Mouse (Mus musculus) lung, adult 18-20 months (tissue): Measurements from ENCODE around the gene Klb.

Experiments
- DNase-seq, 2 experiments: peaks; one replicate each; pipeline ENCODE4 v3.0.0; 2022; ENCODE audit warnings: mixed read lengths in 2 of 2

Klb gene

GRCm38 (mm10) chr5:65385704-65386103, 37.6 kb downstream of the Klb start:
- DNase-seq: no peak

- DNase-seq: no peak
These were observed 39.1 kb downstream of the Klb start for GRCm38 (mm10) chr5:65387008-65387867.

GRCm38 (mm10) chr5:65390648-65391644, 42.8 kb downstream of the Klb start, which contains the start of the genes Rpl9 and Lias:
Rpl9 (minus strand) TSS chr5:65391444.
Lias (plus strand) TSS chr5:65391497.
- DNase-seq: peak; percentile 98 to 99

- DNase-seq: no peak
These were observed 43.6 kb downstream of the Klb start for GRCm38 (mm10) chr5:65391753-65392152.

- no peak for DNase-seq
These were observed 46.3 kb downstream of the Klb start for GRCm38 (mm10) chr5:65394425-65394824.

GRCm38 (mm10) chr5:65401251-65401994, 53.3 kb downstream of the Klb start:
- peak; percentile 78 to 89 for DNase-seq

GRCm38 (mm10) chr5:65407989-65408388, 59.9 kb downstream of the Klb start:
- DNase-seq: no peak

GRCm38 (mm10) chr5:65415653-65416458, 67.7 kb downstream of the Klb start:
- DNase-seq: no peak

- no peak for DNase-seq
These were observed 71.0 kb downstream of the Klb start for GRCm38 (mm10) chr5:65419136-65419535.

GRCm38 (mm10) chr5:65420822-65421221, 72.7 kb downstream of the Klb start:
- no peak for DNase-seq

- no peak for DNase-seq
These were observed 74.7 kb downstream of the Klb start for GRCm38 (mm10) chr5:65422803-65423202.

GRCm38 (mm10) chr5:65424215-65424614, 76.1 kb downstream of the Klb start:
- no peak for DNase-seq

- DNase-seq: no peak
These were observed 77.1 kb downstream of the Klb start for GRCm38 (mm10) chr5:65425251-65425650.

GRCm38 (mm10) chr5:65428321-65428720, 80.2 kb downstream of the Klb start:
- peak; percentile 23 to 70 for DNase-seq

- DNase-seq: no peak
These were observed 81.3 kb downstream of the Klb start for GRCm38 (mm10) chr5:65429441-65429840.
